Mouse (Mus musculus): ENCODE measurements around the gene Hnrnpm. TPM values are rescaled to one million over a fixed set of nuclear protein-coding genes. Genes with fewer than 3 reads are reported as not detected.

Gene Hnrnpm
- polyA plus RNA-seq, 1 experiment, result 92.2 TPM

DNA sequence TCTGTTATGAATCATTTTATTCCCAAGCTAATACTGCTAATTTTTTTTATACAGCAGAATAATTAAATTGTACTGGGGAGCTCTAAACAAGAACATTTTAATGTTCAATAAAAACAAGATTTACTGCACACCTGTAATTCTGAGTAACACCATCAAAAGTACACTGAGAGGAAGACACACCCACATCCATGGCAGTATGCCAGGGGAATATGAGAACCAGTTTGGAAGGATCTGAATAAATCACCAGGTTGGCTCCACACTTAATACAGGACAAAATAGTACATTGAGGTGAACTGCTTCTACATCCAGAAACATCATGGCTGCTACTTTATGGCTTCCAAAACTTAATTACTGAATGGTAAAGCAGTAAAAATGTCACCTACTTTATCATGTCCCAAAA is 11.2 kb downstream of the Hnrnpm start:
- Histone ChIP-seq H3K27ac (ENCODE audit: control insufficient read depth, insufficient read depth, low read depth, low read length) (no peak overlapping the region), H3K27me3 (ENCODE audit: control insufficient read depth, insufficient read depth, low read length) (no peaks in the 10 kb centered on the region), H3K4me3 (ENCODE audit: control insufficient read depth, low read depth, low read length) (no peak overlapping the region), H3K36me3 (ENCODE audit: control insufficient read depth, insufficient read depth, low read length) (no peaks in the 10 kb centered on the region; the same call in 1 of the 2 replicates), H3K4me1 (ENCODE audit: control insufficient read depth, insufficient read depth, low read length) (no peaks in the 10 kb centered on the region; the same call in 1 of the 2 replicates)
- TF ChIP-seq CTCF (IDR thresholded peaks at IDR 0.05; ENCODE audit: control insufficient read depth, insufficient read depth, insufficient replicate concordance, low read depth, low read length) (no peak), POLR2A (IDR thresholded peaks at IDR 0.05; ENCODE audit: control insufficient read depth, low read depth, low read length) (no peak)

- H3K27ac ChIP-seq (ENCODE audit: control insufficient read depth, insufficient read depth, low read depth, low read length), result no peak overlapping the region
- no peaks in the 10 kb centered on the region for H3K27me3 ChIP-seq (ENCODE audit: control insufficient read depth, insufficient read depth, low read length)
- H3K4me1 ChIP-seq (ENCODE audit: control insufficient read depth, insufficient read depth, low read length), result no peaks in the 10 kb centered on the region; the same call in 1 of the 2 replicates
- no peaks in the 10 kb centered on the region; the same call in 1 of the 2 replicates for H3K36me3 ChIP-seq (ENCODE audit: control insufficient read depth, insufficient read depth, low read length)
- TF ChIP-seq POLR2A (IDR thresholded peaks at IDR 0.05; ENCODE audit: control insufficient read depth, low read depth, low read length) (no peak), CTCF (IDR thresholded peaks at IDR 0.05; ENCODE audit: control insufficient read depth, insufficient read depth, insufficient replicate concordance, low read depth, low read length) (no peak)
- no peak overlapping the region for H3K4me3 ChIP-seq (ENCODE audit: control insufficient read depth, low read depth, low read length)
Measured at GRCm38 (mm10) chr17:33673837-33674236, 12.8 kb downstream of the Hnrnpm start.

DNA sequence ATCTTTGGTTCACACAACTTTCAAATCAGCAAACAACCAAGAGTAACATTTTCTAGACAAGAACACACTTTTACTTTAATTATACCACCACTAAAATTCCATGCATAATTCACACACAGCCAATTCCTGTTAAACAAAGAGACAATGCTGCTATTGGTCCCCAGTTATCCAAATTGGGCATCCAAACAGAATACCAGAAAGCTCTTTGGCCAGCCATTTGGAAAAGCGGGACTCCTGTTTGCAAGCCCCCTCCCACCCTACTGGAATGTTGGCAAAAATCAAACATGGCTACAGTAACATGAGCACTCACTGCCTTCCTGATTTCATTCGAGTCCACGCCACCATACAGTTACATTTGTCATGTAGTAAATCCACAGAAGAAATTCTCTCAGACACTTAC is 17.0 kb downstream of the Hnrnpm start:
- H3K36me3 ChIP-seq (ENCODE audit: control insufficient read depth, insufficient read depth, low read length), result peaks cover 2% of the 10 kb centered on the region; the same call in 1 of the 2 replicates
- no peak overlapping the region for H3K27ac ChIP-seq (ENCODE audit: control insufficient read depth, insufficient read depth, low read depth, low read length)
- TF ChIP-seq CTCF (IDR thresholded peaks at IDR 0.05; ENCODE audit: control insufficient read depth, insufficient read depth, insufficient replicate concordance, low read depth, low read length) (no peak), POLR2A (IDR thresholded peaks at IDR 0.05; ENCODE audit: control insufficient read depth, low read depth, low read length) (no peak)
- no peaks in the 10 kb centered on the region for H3K4me1 ChIP-seq (ENCODE audit: control insufficient read depth, insufficient read depth, low read length)
- H3K4me3 ChIP-seq (ENCODE audit: control insufficient read depth, low read depth, low read length), result no peak overlapping the region
- no peaks in the 10 kb centered on the region for H3K27me3 ChIP-seq (ENCODE audit: control insufficient read depth, insufficient read depth, low read length)

DNA sequence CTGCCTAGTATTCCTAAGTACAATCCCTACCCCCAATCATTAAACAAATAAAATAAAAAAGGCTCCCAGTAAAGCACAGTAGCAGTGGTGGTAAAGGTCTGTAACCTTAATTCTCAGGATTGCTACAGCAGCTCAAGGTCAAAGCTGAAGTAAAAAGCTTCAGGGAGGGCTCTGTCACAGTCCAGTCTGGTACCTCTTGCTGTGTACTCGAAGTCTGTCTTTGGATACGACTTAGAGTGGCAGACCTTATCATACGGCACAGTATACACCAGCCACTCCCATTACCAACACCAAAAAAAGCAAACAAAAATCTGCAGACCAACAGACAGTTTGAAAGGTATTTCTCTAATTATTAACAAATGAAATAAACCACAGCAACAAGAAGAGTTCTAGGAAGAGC is 19.8 kb downstream of the Hnrnpm start:
- H3K27me3 ChIP-seq (ENCODE audit: control insufficient read depth, insufficient read depth, low read length), result no peaks in the 10 kb centered on the region
- no peak for TF ChIP-seq POLR2A (IDR thresholded peaks at IDR 0.05; ENCODE audit: control insufficient read depth, low read depth, low read length)
- no peak for TF ChIP-seq CTCF (IDR thresholded peaks at IDR 0.05; ENCODE audit: control insufficient read depth, insufficient read depth, insufficient replicate concordance, low read depth, low read length)
- H3K27ac ChIP-seq (ENCODE audit: control insufficient read depth, insufficient read depth, low read depth, low read length), result no peak overlapping the region
- H3K4me1 ChIP-seq (ENCODE audit: control insufficient read depth, insufficient read depth, low read length), result no peaks in the 10 kb centered on the region
- no peak overlapping the region for H3K4me3 ChIP-seq (ENCODE audit: control insufficient read depth, low read depth, low read length)
- peaks cover 3% of the 10 kb centered on the region; the same call in 1 of the 2 replicates for H3K36me3 ChIP-seq (ENCODE audit: control insufficient read depth, insufficient read depth, low read length)

- H3K27ac ChIP-seq (ENCODE audit: control insufficient read depth, insufficient read depth, low read depth, low read length), result no peak overlapping the region
- H3K4me3 ChIP-seq (ENCODE audit: control insufficient read depth, low read depth, low read length), result no peak overlapping the region
- no peaks in the 10 kb centered on the region for H3K27me3 ChIP-seq (ENCODE audit: control insufficient read depth, insufficient read depth, low read length)
- TF ChIP-seq POLR2A (IDR thresholded peaks at IDR 0.05; ENCODE audit: control insufficient read depth, low read depth, low read length), result no peak
- TF ChIP-seq CTCF (IDR thresholded peaks at IDR 0.05; ENCODE audit: control insufficient read depth, insufficient read depth, insufficient replicate concordance, low read depth, low read length), result no peak
- H3K4me1 ChIP-seq (ENCODE audit: control insufficient read depth, insufficient read depth, low read length), result no peaks in the 10 kb centered on the region
- H3K36me3 ChIP-seq (ENCODE audit: control insufficient read depth, insufficient read depth, low read length), result peaks cover 4% of the 10 kb centered on the region
Measured at GRCm38 (mm10) chr17:33649781-33650475, 36.7 kb downstream of the Hnrnpm start.

GRCm38 (mm10) chr17:33645073-33645472 is 41.6 kb downstream of the Hnrnpm start:
- TF ChIP-seq POLR2A (IDR thresholded peaks at IDR 0.05; ENCODE audit: control insufficient read depth, low read depth, low read length) (no peak), CTCF (IDR thresholded peaks at IDR 0.05; ENCODE audit: control insufficient read depth, insufficient read depth, insufficient replicate concordance, low read depth, low read length) (no peak)
- Histone ChIP-seq H3K27ac (ENCODE audit: control insufficient read depth, insufficient read depth, low read depth, low read length) (no peak overlapping the region), H3K27me3 (ENCODE audit: control insufficient read depth, insufficient read depth, low read length) (no peaks in the 10 kb centered on the region), H3K4me1 (ENCODE audit: control insufficient read depth, insufficient read depth, low read length) (no peaks in the 10 kb centered on the region; the same call in 1 of the 2 replicates), H3K4me3 (ENCODE audit: control insufficient read depth, low read depth, low read length) (no peak overlapping the region), H3K36me3 (ENCODE audit: control insufficient read depth, insufficient read depth, low read length) (peaks cover 4% of the 10 kb centered on the region)

GRCm38 (mm10) chr17:33644068-33644467 is 42.6 kb downstream of the Hnrnpm start:
- TF ChIP-seq CTCF (IDR thresholded peaks at IDR 0.05; ENCODE audit: control insufficient read depth, insufficient read depth, insufficient replicate concordance, low read depth, low read length), result no peak
- TF ChIP-seq POLR2A (IDR thresholded peaks at IDR 0.05; ENCODE audit: control insufficient read depth, low read depth, low read length), result no peak
- Histone ChIP-seq H3K36me3 (ENCODE audit: control insufficient read depth, insufficient read depth, low read length) (peaks cover 3% of the 10 kb centered on the region), H3K27ac (ENCODE audit: control insufficient read depth, insufficient read depth, low read depth, low read length) (no peak overlapping the region), H3K4me1 (ENCODE audit: control insufficient read depth, insufficient read depth, low read length) (no peaks in the 10 kb centered on the region; the same call in 1 of the 2 replicates), H3K4me3 (ENCODE audit: control insufficient read depth, low read depth, low read length) (no peak overlapping the region), H3K27me3 (ENCODE audit: control insufficient read depth, insufficient read depth, low read length) (no peaks in the 10 kb centered on the region)
